Comparison of ENCODE assay signal across 11 mouse cellular contexts in the genomic region with DNA sequence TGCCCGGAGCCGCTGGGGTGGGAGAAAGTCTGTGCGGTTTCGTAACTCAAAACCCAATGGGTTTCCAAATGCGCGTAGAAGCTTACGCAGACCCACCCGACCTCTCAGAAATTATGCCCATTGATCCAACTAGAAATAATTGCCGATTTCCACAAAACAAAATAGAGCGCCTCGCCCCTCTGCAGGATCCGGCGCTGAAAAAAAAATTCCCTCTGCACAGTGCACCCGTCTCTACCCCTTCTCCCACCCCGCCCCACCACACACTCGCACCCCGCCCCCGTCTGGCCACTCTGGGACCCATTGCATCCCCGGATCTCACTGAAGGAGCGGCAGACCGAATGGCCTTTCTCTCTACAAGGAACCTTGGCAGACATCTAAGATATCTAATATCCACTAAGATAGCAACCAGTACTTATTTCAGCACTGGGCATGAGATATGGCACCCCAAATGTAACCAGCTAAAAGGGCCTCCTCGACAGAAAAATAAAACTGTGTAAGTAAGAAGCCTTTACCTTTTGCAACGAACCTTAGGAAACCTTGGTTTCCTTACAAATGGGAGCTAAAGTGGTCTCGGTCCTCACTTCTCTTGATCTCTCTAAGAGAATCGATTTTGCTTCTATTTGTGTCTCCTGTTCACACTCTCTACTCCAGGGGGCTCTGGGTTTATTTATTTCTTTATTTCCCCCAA. TPM values are rescaled to one million over a fixed set of nuclear protein-coding genes. Genes with fewer than 3 reads are reported as not detected.
A peak's percentile ranks its signal among the peaks of the same experiment; 100 is the strongest.
DNase-seq lines count a peak whose midpoint lies in the region; ATAC-seq lines count a peak whose summit lies in the region.
"Had no signal": no experiment of that assay in that cellular context is flagged by ENCODE, and none has a peak within 500 bp of the region (broad histone marks: within the 10 kb centered on the region; RNA-seq: fewer than 3 reads in every experiment).

No protein-coding gene starts in this region.

- H3K36me3 ChIP-seq in hindbrain, embryonic 11.5 days (ENCODE audit: control insufficient read depth, insufficient read depth, low read length) = no peaks in the 10 kb centered on the region
- no peaks in the 10 kb centered on the region for H3K36me3 ChIP-seq in hindbrain, embryonic 12.5 days
- H3K36me3 ChIP-seq in heart, embryonic 15.5 days = no peaks in the 10 kb centered on the region
- no peaks in the 10 kb centered on the region for H3K36me3 ChIP-seq in liver, embryonic 16.5 days (ENCODE audit: control insufficient read depth, insufficient read depth)
- H3K36me3 ChIP-seq: forebrain, embryonic 15.5 days had no signal

- H3K27me3 ChIP-seq in hindbrain, embryonic 11.5 days (ENCODE audit: control insufficient read depth, insufficient read depth, low read length) = peaks cover 92% of the 10 kb centered on the region
- peaks cover 98% of the 10 kb centered on the region for H3K27me3 ChIP-seq in hindbrain, embryonic 12.5 days
- H3K27me3 ChIP-seq in heart, embryonic 15.5 days = peaks cover 9% of the 10 kb centered on the region; the same call in 1 of the 2 replicates
- H3K27me3 ChIP-seq in liver, embryonic 16.5 days (ENCODE audit: control insufficient read depth, insufficient read depth, low read depth, low read length) = peaks cover 84% of the 10 kb centered on the region

- no peaks in the 10 kb centered on the region for H3K4me1 ChIP-seq in hindbrain, embryonic 11.5 days (replicated peaks; ENCODE audit: control insufficient read depth, insufficient read depth, low read length)
- peaks cover 4% of the 10 kb centered on the region; the same call in 1 of the 2 replicates for H3K4me1 ChIP-seq in hindbrain, embryonic 12.5 days
- H3K4me1 ChIP-seq in heart, embryonic 15.5 days (replicated peaks) = peaks cover 16% of the 10 kb centered on the region
- no peaks in the 10 kb centered on the region for H3K4me1 ChIP-seq in liver, embryonic 16.5 days (ENCODE audit: control insufficient read depth, low read depth, low read length)

- H3K27ac ChIP-seq in hindbrain, embryonic 11.5 days (ENCODE audit: low read depth, low read length) = no peak overlapping the region
- no peak overlapping the region for H3K27ac ChIP-seq in hindbrain, embryonic 12.5 days
- peak overlapping the region; percentile 91 for H3K27ac ChIP-seq in heart, embryonic 15.5 days
- no peak overlapping the region for H3K27ac ChIP-seq in liver, embryonic 16.5 days (ENCODE audit: low read length)
- H3K27ac ChIP-seq: forebrain, embryonic 15.5 days had no signal

- DNase-seq in hindbrain, embryonic 11.5 days (ENCODE audit: low spot score) = peak; percentile 61
- DNase-seq in embryo, embryonic 10.5 days (ENCODE audit: low spot score) = peak; percentile 60
- DNase-seq in spleen, postnatal 36 days (ENCODE audit: low spot score in 2 of 2) = no peak
- no peak for DNase-seq in frontal cortex, postnatal 25 days (ENCODE audit: low spot score in 2 of 2)
- DNase-seq in c-Kit-positive CD71-positive TER-119-positive erythroid progenitor cells, embryonic 14.5 days (ENCODE audit: low spot score) = no peak

- no peak overlapping the region for H3K4me3 ChIP-seq in hindbrain, embryonic 11.5 days (ENCODE audit: low read depth, low read length)
- no peak overlapping the region for H3K4me3 ChIP-seq in hindbrain, embryonic 12.5 days
- H3K4me3 ChIP-seq in heart, embryonic 15.5 days = peak overlapping the region; percentile 60
- H3K4me3 ChIP-seq in liver, embryonic 16.5 days (ENCODE audit: low read depth, low read length) = no peak overlapping the region
- H3K4me3 ChIP-seq: forebrain, embryonic 15.5 days had no signal

- H3K9me3 ChIP-seq in hindbrain, embryonic 11.5 days (ENCODE audit: control insufficient read depth, low read length) = no peaks in the 10 kb centered on the region
- no peaks in the 10 kb centered on the region for H3K9me3 ChIP-seq in hindbrain, embryonic 12.5 days (replicated peaks)
- H3K9me3 ChIP-seq in heart, embryonic 15.5 days (replicated peaks) = no peaks in the 10 kb centered on the region
- H3K9me3 ChIP-seq in liver, embryonic 16.5 days (replicated peaks; ENCODE audit: control insufficient read depth, low read length) = no peaks in the 10 kb centered on the region
- H3K9me3 ChIP-seq: forebrain, embryonic 15.5 days had no signal

- ATAC-seq in hindbrain, embryonic 11.5 days (ENCODE audit: low FRiP score) = no peak
- no peak for ATAC-seq in hindbrain, embryonic 12.5 days (ENCODE audit: low FRiP score)
- peak; percentile 49; the same call in 1 of the 2 replicates for ATAC-seq in heart, embryonic 15.5 days (replicated peaks; ENCODE audit: insufficient number of reproducible peaks, insufficient read depth, low FRiP score, low read depth)
- ATAC-seq in liver, embryonic 16.5 days (ENCODE audit: low read depth) = no peak
- ATAC-seq: CD4-positive, CD25-positive, alpha-beta regulatory T cell, adult 4 months; forebrain, embryonic 15.5 days had no signal

- no peak overlapping the region for H3K4me2 ChIP-seq in hindbrain, embryonic 11.5 days (replicated peaks; ENCODE audit: low read depth, low read length)
- no peak overlapping the region for H3K4me2 ChIP-seq in hindbrain, embryonic 12.5 days (replicated peaks)
- peak overlapping the region; percentile 73 for H3K4me2 ChIP-seq in heart, embryonic 15.5 days
- 0 out of 2 replicates have a peak overlapping the region, but pooled peaks have one; percentile 44 for H3K4me2 ChIP-seq in liver, embryonic 16.5 days (ENCODE audit: low read depth, low read length)
- H3K4me2 ChIP-seq: forebrain, embryonic 15.5 days had no signal

- WGBS in hindbrain, embryonic 11.5 days = under 1% methylated on average over 25 of the region's 25 CpGs
- under 1% methylated on average over 25 of the region's 25 CpGs for WGBS in hindbrain, embryonic 12.5 days
- 4% methylated on average over 25 of the region's 25 CpGs for WGBS in heart, embryonic 15.5 days
- WGBS in liver, embryonic 16.5 days (ENCODE audit: insufficient replicate concordance) = 2% methylated on average over 25 of the region's 25 CpGs

- no peak overlapping the region for H3K9ac ChIP-seq in hindbrain, embryonic 11.5 days (ENCODE audit: low read depth, low read length)
- no peak overlapping the region for H3K9ac ChIP-seq in hindbrain, embryonic 12.5 days
- peak overlapping the region; percentile 68 for H3K9ac ChIP-seq in heart, embryonic 15.5 days
- no peak overlapping the region for H3K9ac ChIP-seq in liver, embryonic 16.5 days (ENCODE audit: low read depth, low read length)
- H3K9ac ChIP-seq: forebrain, embryonic 15.5 days had no signal

RNA-seq across cellular contexts. Expression of a gene that starts 0.5 kb away (rescaled TPM):
- not detected in 2 replicates for polyA plus RNA-seq in hindbrain, embryonic 11.5 days (2014; fragmentation: Nextera tagmentation; extraction: Ambion mirVana)
- 0.09 and 0.13 TPM in 2 replicates for polyA plus RNA-seq in hindbrain, embryonic 12.5 days (2016; fragmentation: Nextera tagmentation; extraction: Ambion mirVana)
- 30.1 and 33.8 TPM in 2 replicates for polyA plus RNA-seq in heart, embryonic 15.5 days (2015; fragmentation: Nextera tagmentation; extraction: Ambion mirVana)
- polyA plus RNA-seq in liver, embryonic 16.5 days (2015; fragmentation: Nextera tagmentation; extraction: Ambion mirVana) = not detected in 2 replicates
- polyA plus RNA-seq: CD4-positive, CD25-positive, alpha-beta regulatory T cell, adult 4 months; cerebellum, adult 2 months; forebrain, embryonic 15.5 days had no signal

Comparison
In these comparisons a context has a peak if more than half of its experiments do, and no peak if none do; other contexts are left out.
1. DNase-seq: peak in hindbrain, embryonic 11.5 days (single experiment) and embryo, embryonic 10.5 days (single experiment); none in spleen, postnatal 36 days (0 of 2), frontal cortex, postnatal 25 days (0 of 2) and c-Kit-positive CD71-positive TER-119-positive erythroid progenitor cells, embryonic 14.5 days (single experiment).
2. H3K4me2 ChIP-seq: peak in heart, embryonic 15.5 days (single experiment) and liver, embryonic 16.5 days (single experiment); none in hindbrain, embryonic 11.5 days (single experiment) and hindbrain, embryonic 12.5 days (single experiment).
3. RNA of a gene that starts 0.5 kb away (polyA plus RNA-seq): 30.1 to 33.8 TPM in heart, embryonic 15.5 days; 0.09 to 0.13 TPM in hindbrain, embryonic 12.5 days, not detected in hindbrain, embryonic 11.5 days and not detected in liver, embryonic 16.5 days; every median in the first group is over 10 times any median in the second.